Mouse (Mus musculus): ENCODE data around the gene Coq3. TPM values are rescaled to one million over a fixed set of nuclear protein-coding genes. Genes with fewer than 3 reads are reported as not detected.

Coq3 gene
- total RNA-seq, 2 experiments from 2014 or later, result 15.1 to 16.2 TPM

Other genes starting within 250 kb of the Coq3 start
- gene Prdm13, start 193.7 kb upstream of the Coq3 start, total RNA-seq (2021), result not detected
- gene Ccnc, start 152.0 kb upstream of the Coq3 start, total RNA-seq (2021), result 10 to 100 TPM in 1 of 2 experiments, 1 to 10 TPM in 1; 8.5 to 10.7 TPM
- 10 to 100 TPM; 16.9 to 18.5 TPM for gene Usp45, start 112.5 kb upstream of the Coq3 start, total RNA-seq (2021)
- gene Tstd3, start 112.5 kb upstream of the Coq3 start, total RNA-seq (2021), result 10 to 100 TPM; 14.5 to 15.0 TPM
- gene Pnisr, start 32.1 kb upstream of the Coq3 start, total RNA-seq (2021), result 10 to 100 TPM; 31.8 to 32.6 TPM
- under 1 TPM; 0.46 to 0.55 TPM for gene Faxc, start 51.7 kb downstream of the Coq3 start, total RNA-seq (2021)

Data from gastrocnemius, adult 18-20 months (tissue).